Mouse (Mus musculus) CH12.LX (cell line): ENCODE results near the gene Olfr684. TPM values are rescaled to one million over a fixed set of nuclear protein-coding genes. Genes with fewer than 3 reads are reported as not detected.

Source experiments
- DNase-seq: peaks from one replicate; pipeline ENCODE4 v3.0.0-alpha.2; 2013; ENCODE audit errors: extremely low read depth
- H3K27ac ChIP-seq: 2 replicates; pipeline ENCODE4 v1.5.1; 2012; ENCODE audit warnings: low read depth, mild to moderate bottlenecking, control low read depth, moderate library complexity; ENCODE audit not compliant: insufficient read depth
- H3K27me3 ChIP-seq: replicated peaks from 2 replicates; pipeline ENCODE3; 2012; ENCODE audit warnings: inconsistent platforms
- H3K36me3 ChIP-seq, 2 experiments: replicated peaks in 1 of 2; 2 replicates each; pipeline versions ENCODE3 to v1.6.1; 2012; ENCODE audit warnings: inconsistent platforms in 1 of 2, low read length in 1 of 2, mild to moderate bottlenecking in 1 of 2, mixed read lengths in 1 of 2, moderate library complexity in 1 of 2; ENCODE audit not compliant: control insufficient read depth in 1 of 2, insufficient read depth in 1 of 2
- H3K4me1 ChIP-seq, 2 experiments: 2 replicates each; pipeline ENCODE4 v1.6.1; 2012; ENCODE audit warnings: inconsistent platforms in 1 of 2, moderate library complexity in 1 of 2; ENCODE audit not compliant: insufficient read depth in 2 of 2, control insufficient read depth in 1 of 2
- H3K4me2 ChIP-seq: 2 replicates; pipeline ENCODE4 v1.6.1; 2012; ENCODE audit warnings: low read depth, mild to moderate bottlenecking, control low read depth; ENCODE audit not compliant: poor library complexity, insufficient read depth, severe bottlenecking
- H3K4me3 ChIP-seq, 3 experiments: fragments of 150-350 bp in 1 of 3; sonication (generic) in 1 of 3; replicated peaks in 1 of 3; 2 replicates each; pipeline versions ENCODE3 to v1.5.1; 2011 to 2012; ENCODE audit warnings: low read depth in 2 of 3, low read length in 2 of 3, mild to moderate bottlenecking in 2 of 3, moderate library complexity in 2 of 3, control low read depth in 1 of 3, improper control_type of control experiment in 1 of 3, inconsistent platforms in 1 of 3, mixed read lengths in 1 of 3; ENCODE audit not compliant: poor library complexity in 1 of 3
- H3K79me2 ChIP-seq: replicated peaks from 2 replicates; pipeline ENCODE4 v1.6.1; 2012; ENCODE audit warnings: mild to moderate bottlenecking, moderate library complexity; ENCODE audit not compliant: control insufficient read depth, poor library complexity, insufficient read depth, severe bottlenecking; ENCODE audit errors: extremely low read depth
- H3K9ac ChIP-seq: 2 replicates; pipeline ENCODE4 v1.6.1; 2012; ENCODE audit warnings: low read depth, mild to moderate bottlenecking, control low read depth, moderate library complexity; ENCODE audit not compliant: insufficient read depth
- H3K9me3 ChIP-seq: replicated peaks from 2 replicates; pipeline ENCODE3; 2012; ENCODE audit warnings: low read length, inconsistent platforms, mixed read lengths
- BHLHE40 ChIP-seq: IDR thresholded peaks from 2 replicates; pipeline ENCODE4 v1.6.1; 2011; ENCODE audit warnings: mild to moderate bottlenecking, low read depth, low read length, improper control_type of control experiment
- CHD1 ChIP-seq: IDR thresholded peaks from 2 replicates; pipeline ENCODE4 v1.6.1; 2012; ENCODE audit warnings: low read depth, low read length, improper control_type of control experiment, inconsistent platforms
- CTCF ChIP-seq, 2 experiments: IDR thresholded peaks in 1 of 2; conservative IDR thresholded peaks in 1 of 2; 2 replicates each; pipeline ENCODE4 v1.5.1; 2011 to 2012; ENCODE audit warnings: low read depth in 2 of 2, low read length in 2 of 2, improper control_type of control experiment in 1 of 2, inconsistent platforms in 1 of 2, mild to moderate bottlenecking in 1 of 2, moderate library complexity in 1 of 2
- EP300 ChIP-seq: IDR thresholded peaks from 2 replicates; pipeline ENCODE4 v1.6.1; 2011; ENCODE audit warnings: low read length, improper control_type of control experiment
- GABPA ChIP-seq: IDR thresholded peaks from 2 replicates; pipeline ENCODE4 v1.6.1; 2012; ENCODE audit warnings: low read depth, low read length, improper control_type of control experiment, inconsistent platforms; ENCODE audit not compliant: insufficient replicate concordance
- IRF4 ChIP-seq: IDR thresholded peaks from 2 replicates; pipeline ENCODE4 v1.6.1; 2014; ENCODE audit warnings: low read depth, mild to moderate bottlenecking, inconsistent platforms, low read length, improper control_type of control experiment
- MEF2A ChIP-seq: IDR thresholded peaks from 2 replicates; pipeline ENCODE4 v1.6.1; 2014; ENCODE audit warnings: low read depth, mild to moderate bottlenecking, inconsistent platforms, low read length, improper control_type of control experiment, borderline replicate concordance
- MYC ChIP-seq: IDR thresholded peaks from 2 replicates; pipeline ENCODE4 v1.6.1; 2011; ENCODE audit warnings: low read depth, mild to moderate bottlenecking, improper control_type of control experiment, low read length
- NELFE ChIP-seq: IDR thresholded peaks from 2 replicates; pipeline ENCODE4 v1.6.1; 2011; ENCODE audit warnings: low read depth, low read length, improper control_type of control experiment
- NRF1 ChIP-seq: IDR thresholded peaks from 2 replicates; pipeline ENCODE4 v1.6.1; 2014; ENCODE audit warnings: low read depth, mild to moderate bottlenecking, inconsistent platforms, low read length, improper control_type of control experiment, moderate library complexity
- PAX5 ChIP-seq: IDR thresholded peaks from 2 replicates; pipeline ENCODE4 v1.6.1; 2012; ENCODE audit warnings: low read length, inconsistent platforms, mixed read lengths
- POLR2A ChIP-seq: IDR thresholded peaks from 2 replicates; pipeline ENCODE4 v1.6.1; 2011; ENCODE audit warnings: low read depth, mild to moderate bottlenecking, improper control_type of control experiment, low read length
- POLR2AphosphoS2 ChIP-seq: IDR thresholded peaks from 2 replicates; pipeline ENCODE4 v1.6.1; 2011; ENCODE audit warnings: low read depth, low read length, improper control_type of control experiment
- RAD21 ChIP-seq: IDR thresholded peaks from 2 replicates; pipeline ENCODE4 v1.6.1; 2011; ENCODE audit warnings: low read depth, mild to moderate bottlenecking, low read length, improper control_type of control experiment, moderate library complexity
- SMC3 ChIP-seq: IDR thresholded peaks from 2 replicates; pipeline ENCODE4 v1.6.1; 2011; ENCODE audit warnings: low read depth, low read length, improper control_type of control experiment
- USF2 ChIP-seq: conservative IDR thresholded peaks from 2 replicates; pipeline ENCODE4 v1.6.1; 2011; ENCODE audit warnings: low read depth, low read length, improper control_type of control experiment
- dilution Hi-C: fragments of 300-500 bp; cut with MboI; formaldehyde crosslinking; loops from 2 replicates; pipeline ENCODE4 v1.14.3; 2020; ENCODE audit warnings: low sequenced_read_pairs; ENCODE audit not compliant: extremely low pct_unique_long_range_greater_than_20kb, extremely low pct_ligation_motif_present
- in situ Hi-C: fragments of 300-500 bp; cut with MboI; formaldehyde crosslinking; loops from 3 replicates; pipeline ENCODE4 v1.14.3; 2019; ENCODE audit warnings: low sequenced_read_pairs, low pct_ligation_motif_present, low pct_unique_long_range_greater_than_20kb, mixed read lengths
- polyA plus RNA-seq: library from polyadenylated mRNA; unstranded; fragments of >175 nt; gene quantifications from 2 replicates; pipeline ENCODE4 v1.2.1, GENCODE M21; 2012; ENCODE audit warnings: low read depth; ENCODE audit not compliant: insufficient read length
- total RNA-seq, 2 experiments: library from RNA; depleted of rRNA; stranded (reverse); fragments of 300-350 nt in 1 of 2; fragments of >200 nt in 1 of 2; gene quantifications; 2 replicates each; pipeline ENCODE4 v1.2.3; 2012 to 2014

Gene Olfr684
- total and polyA plus RNA-seq, 3 experiments = not detected

DNA sequence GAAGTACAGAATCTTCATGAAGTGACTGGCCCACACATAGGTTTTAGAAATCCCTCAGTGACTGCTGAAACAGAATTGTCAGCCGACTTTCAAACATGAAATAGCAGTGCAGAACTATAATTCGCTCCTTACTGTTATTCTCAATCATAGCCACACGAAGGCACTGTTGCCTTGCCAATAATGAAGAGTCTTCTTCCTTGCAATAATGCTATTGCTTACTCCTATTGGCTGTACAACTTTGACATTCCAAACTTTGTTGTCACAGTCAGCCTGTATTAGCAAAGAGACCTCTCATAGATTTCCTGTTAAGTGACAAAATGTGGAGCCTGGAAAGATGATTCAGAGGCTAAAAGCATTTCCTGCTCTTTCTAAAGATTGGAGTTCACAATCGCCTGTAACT, 7.3 kb upstream of the Olfr684 start:
- no peaks in the 10 kb centered on the region for H3K27me3 ChIP-seq
- no peaks in the 10 kb centered on the region for H3K79me2 ChIP-seq
- H3K36me3 ChIP-seq = no peaks in the 10 kb centered on the region
- H3K4me1 ChIP-seq = no peaks in the 10 kb centered on the region
- no peak overlapping the region for H3K4me2 ChIP-seq
- dilution Hi-C loops = no loop called here
- DNase-seq = peak; percentile 12
- in situ Hi-C loops = no loop called here
- no peaks in the 10 kb centered on the region for H3K9me3 ChIP-seq
- H3K27ac ChIP-seq = no peak overlapping the region
- TF ChIP-seq POLR2A (no peak), GABPA (no peak), POLR2AphosphoS2 (no peak), CTCF (conservative IDR thresholded peaks at IDR 0.05 in 1 of 2, IDR thresholded peaks at IDR 0.05 in 1 of 2; ENCODE audit: low read depth in 2 of 2, low read length in 2 of 2) (peak; percentile 40 to 69; a peak in 3 of 4 replicates), SMC3 (peak; percentile 59), EP300 (no peak), USF2 (no peak), CHD1 (no peak), RAD21 (peak; percentile 75)
- H3K9ac ChIP-seq = no peak overlapping the region
- H3K4me3 ChIP-seq = no peak overlapping the region

DNA sequence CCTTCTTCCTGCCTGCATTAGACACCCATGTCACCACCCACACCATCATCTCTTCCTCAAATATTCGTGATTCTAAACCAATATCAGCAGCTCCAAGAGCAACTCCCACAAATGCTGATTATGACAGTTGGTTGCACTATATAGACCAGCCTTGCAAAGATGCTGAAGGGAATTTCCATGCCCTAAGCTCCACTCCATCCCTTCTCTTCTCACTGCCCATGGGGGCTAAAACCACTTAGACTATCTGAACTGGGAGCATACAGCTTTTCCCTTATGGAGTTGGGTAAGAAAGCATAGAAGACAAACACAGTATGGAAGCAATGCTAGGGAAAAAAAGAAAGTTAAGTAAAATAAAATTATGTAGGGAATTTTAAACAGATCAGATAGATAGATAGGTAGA, 16.5 kb downstream of the Olfr684 start, which contains the start of gene Olfr683:
Gene Olfr683 (minus strand): TSS at position 101 of the 400 bp plus-strand sequence.
- no peak within 1 kb of the TSS for H3K4me2 ChIP-seq
- H3K4me3 ChIP-seq = no peak within 1 kb of the TSS
- no peak within 1 kb of the TSS for H3K27ac ChIP-seq
- H3K9ac ChIP-seq = no peak within 1 kb of the TSS
- H3K9me3 ChIP-seq = no peaks in the 10 kb centered on the region
- H3K4me1 ChIP-seq = no peaks in the 10 kb centered on the region
- H3K27me3 ChIP-seq = no peaks in the 10 kb centered on the region
- no peaks in the 10 kb centered on the region for H3K79me2 ChIP-seq
- in situ Hi-C loops (no loop called here), dilution Hi-C loops (no loop called here)
- no peak for DNase-seq
- no peaks in the 10 kb centered on the region for H3K36me3 ChIP-seq
- TF ChIP-seq EP300 = no peak
- no peak for TF ChIP-seq IRF4
- TF ChIP-seq POLR2A = no peak

DNA sequence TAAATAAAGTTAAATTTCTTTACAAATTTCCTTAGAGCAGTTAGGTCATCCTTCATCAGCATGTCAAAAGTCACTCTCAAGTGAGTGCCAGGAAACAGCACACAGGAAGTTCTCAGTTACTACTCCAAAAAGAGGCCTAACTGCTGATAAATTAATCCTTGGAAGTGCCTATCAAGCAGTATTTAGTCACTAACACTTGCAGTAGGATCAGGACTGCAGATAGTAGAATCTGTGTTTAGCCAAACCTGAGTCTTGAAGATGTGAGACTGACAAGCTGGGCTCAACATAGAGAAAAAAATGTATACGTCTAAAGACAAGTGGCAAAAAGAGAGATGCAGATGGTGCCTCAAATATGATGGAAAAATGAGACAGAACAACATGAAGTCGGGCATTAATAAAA, 22.2 kb downstream of the Olfr684 start:
- Histone ChIP-seq H3K4me3 (no peak overlapping the region), H3K27me3 (no peaks in the 10 kb centered on the region), H3K4me2 (no peak overlapping the region), H3K79me2 (no peaks in the 10 kb centered on the region), H3K27ac (no peak overlapping the region), H3K9ac (no peak overlapping the region), H3K4me1 (no peaks in the 10 kb centered on the region), H3K9me3 (no peaks in the 10 kb centered on the region), H3K36me3 (no peaks in the 10 kb centered on the region)
- dilution Hi-C loops = no loop called here
- TF ChIP-seq EP300 (no peak), MEF2A (no peak), NRF1 (no peak), NELFE (no peak), MYC (no peak), POLR2A (no peak), PAX5 (no peak), CHD1 (no peak), BHLHE40 (no peak)
- in situ Hi-C loops = no loop called here
- DNase-seq = no peak
